Mouse (Mus musculus): ENCODE measurements around the gene Pusl1.

- no peak for TF ChIP-seq CTCF (IDR thresholded peaks at IDR 0.05; ENCODE audit: extremely low read depth, insufficient read length, insufficient replicate concordance, low read depth, low read length)
- TF ChIP-seq POLR2A (IDR thresholded peaks at IDR 0.05; ENCODE audit: low read depth, low read length) = no peak
Measured at GRCm38 (mm10) chr4:155854991-155855390, 36.6 kb downstream of the Pusl1 start.

All from small intestine, adult 2 months (tissue).